In genomic region chr12:31074839-31075538, GRCm38 (mm10) we compare ENCODE assay signal across 9 mouse cellular contexts. TPM values are rescaled to one million over a fixed set of nuclear protein-coding genes. Genes with fewer than 3 reads are reported as not detected.
DNase-seq lines count a peak whose midpoint lies in the region; ATAC-seq and TF ChIP-seq lines count a peak whose summit lies in the region.
"Had no signal": no experiment of that assay in that cellular context is flagged by ENCODE, and none has a peak within 500 bp of the region (broad histone marks: within the 10 kb centered on the region; RNA-seq: fewer than 3 reads in every experiment).

No protein-coding gene starts in this region.

- no peaks in the 10 kb centered on the region for H3K36me3 ChIP-seq in ES-E14 (ENCODE audit: control insufficient read depth, insufficient read depth, low read length, poor library complexity, severe bottlenecking)
- H3K36me3 ChIP-seq in intestine, embryonic 15.5 days = no peaks in the 10 kb centered on the region
- no peaks in the 10 kb centered on the region for H3K36me3 ChIP-seq in liver, embryonic 15.5 days (replicated peaks)
- H3K36me3 ChIP-seq in neural tube, embryonic 14.5 days (ENCODE audit: control insufficient read depth, insufficient read depth, low read length) = no peaks in the 10 kb centered on the region

- no peak overlapping the region for H3K27ac ChIP-seq in ES-E14 (ENCODE audit: insufficient read depth, low read depth, low read length, poor library complexity, severe bottlenecking)
- H3K27ac ChIP-seq in intestine, embryonic 15.5 days = peak overlapping the region; percentile 61; the same call in 1 of the 2 replicates
- peak overlapping the region; percentile 77 for H3K27ac ChIP-seq in liver, embryonic 15.5 days (replicated peaks)
- H3K27ac ChIP-seq in neural tube, embryonic 14.5 days (ENCODE audit: low read depth, low read length) = no peak overlapping the region

- ATAC-seq in erythroid progenitor cell, adult 5-6 weeks (replicated peaks; ENCODE audit: low FRiP score, poor library complexity, severe bottlenecking) = peak; percentile 49
- peak; percentile 83 for ATAC-seq in intestine, embryonic 15.5 days
- peak; percentile 55 for ATAC-seq in liver, embryonic 15.5 days (ENCODE audit: insufficient read depth)
- ATAC-seq in neural tube, embryonic 14.5 days (ENCODE audit: low read depth) = peak; percentile 54
- ATAC-seq: Patski had no signal

- 2% methylated on average over 24 of the region's 24 CpGs for WGBS in intestine, embryonic 15.5 days
- whole genome bisulfite sequencing in liver, embryonic 15.5 days (ENCODE audit: insufficient replicate concordance) = 2% methylated on average over 24 of the region's 24 CpGs
- WGBS in neural tube, embryonic 14.5 days = 2% methylated on average over 24 of the region's 24 CpGs

- peaks cover 0 to 4% of the 10 kb centered on the region in 2 experiments; a peak in 1 of 4 replicates for H3K4me1 ChIP-seq in ES-E14 (ENCODE audit: control insufficient read depth in 2 of 2, insufficient read depth in 2 of 2, low read length in 2 of 2, poor library complexity in 1 of 2)
- peaks cover 6% of the 10 kb centered on the region; the same call in 1 of the 2 replicates for H3K4me1 ChIP-seq in intestine, embryonic 15.5 days (replicated peaks)
- H3K4me1 ChIP-seq in liver, embryonic 15.5 days (replicated peaks) = peaks cover 48% of the 10 kb centered on the region
- peaks cover 8% of the 10 kb centered on the region; the same call in 1 of the 2 replicates for H3K4me1 ChIP-seq in neural tube, embryonic 14.5 days (ENCODE audit: control insufficient read depth, insufficient read depth, low read length)

- 0 out of 2 replicates have a peak, but pooled peaks cover 9% of the 10 kb centered on the region for H3K27me3 ChIP-seq in intestine, embryonic 15.5 days (replicated peaks)
- H3K27me3 ChIP-seq in liver, embryonic 15.5 days = peaks cover 31% of the 10 kb centered on the region
- peaks cover 30% of the 10 kb centered on the region for H3K27me3 ChIP-seq in neural tube, embryonic 14.5 days (ENCODE audit: control insufficient read depth, insufficient read depth, low read length)

- peak overlapping the region; percentile 37 to 52; a peak in 3 of 4 replicates for H3K4me3 ChIP-seq in ES-E14 (ENCODE audit: insufficient read depth in 1 of 2, low read depth in 1 of 2, low read length in 2 of 2, poor library complexity in 1 of 2, severe bottlenecking in 1 of 2)
- H3K4me3 ChIP-seq in intestine, embryonic 15.5 days (replicated peaks) = peak overlapping the region; percentile 41
- peak overlapping the region; percentile 64 for H3K4me3 ChIP-seq in liver, embryonic 15.5 days (replicated peaks)
- peak overlapping the region; percentile 34 for H3K4me3 ChIP-seq in neural tube, embryonic 14.5 days (ENCODE audit: low read depth, low read length)

- no peak overlapping the region for H3K9ac ChIP-seq in ES-E14 (ENCODE audit: insufficient read depth, low read depth, low read length, poor library complexity, severe bottlenecking)
- peak overlapping the region; percentile 43 for H3K9ac ChIP-seq in intestine, embryonic 15.5 days
- H3K9ac ChIP-seq in liver, embryonic 15.5 days = peak overlapping the region; percentile 56
- 0 out of 2 replicates have a peak overlapping the region, but pooled peaks have one; percentile 21 for H3K9ac ChIP-seq in neural tube, embryonic 14.5 days (replicated peaks; ENCODE audit: low read depth, low read length)

- H3K9me3 ChIP-seq in ES-E14 (ENCODE audit: control insufficient read depth, insufficient read depth, low read depth, low read length) = no peaks in the 10 kb centered on the region
- no peaks in the 10 kb centered on the region for H3K9me3 ChIP-seq in intestine, embryonic 15.5 days
- H3K9me3 ChIP-seq in liver, embryonic 15.5 days (replicated peaks) = no peaks in the 10 kb centered on the region
- H3K9me3 ChIP-seq in neural tube, embryonic 14.5 days (ENCODE audit: control insufficient read depth, low read length) = no peaks in the 10 kb centered on the region

- peak; percentile 5 to 8 for DNase-seq in cerebellum, postnatal 36 days
- no peak for DNase-seq in cerebellum, adult 8-10 months
- no peak for DNase-seq in ES-E14 (ENCODE audit: low read depth, low spot score)
- DNase-seq in gastrocnemius, adult 18-20 months (ENCODE audit: low spot score) = no peak

- in situ Hi-C loops in ES-E14 (cut with MboI; ENCODE audit: low sequenced_read_pairs in 2 of 2, unreplicated experiment in 2 of 2) = no loop called here

- H3K4me2 ChIP-seq in intestine, embryonic 15.5 days (replicated peaks) = peak overlapping the region; percentile 83
- H3K4me2 ChIP-seq in liver, embryonic 15.5 days = peak overlapping the region; percentile 97
- H3K4me2 ChIP-seq in neural tube, embryonic 14.5 days (ENCODE audit: low read depth, low read length) = peak overlapping the region; percentile 94

TF ChIP-seq in ES-E14, 5 proteins besides CTCF, POLR2A, EP300 and RAD21:
- TF ChIP-seq HCFC1 (IDR thresholded peaks at IDR 0.05; ENCODE audit: borderline replicate concordance, insufficient read depth, low read length) (no peak), MAFK (IDR thresholded peaks at IDR 0.05; ENCODE audit: insufficient read depth, low read depth, low read length) (no peak), ZNF384 (IDR thresholded peaks at IDR 0.05; ENCODE audit: low read depth, low read length) (no peak), ZC3H11A (IDR thresholded peaks at IDR 0.05; ENCODE audit: borderline replicate concordance, low read depth, low read length) (no peak), CHD2 (IDR thresholded peaks at IDR 0.05; ENCODE audit: low read depth, low read length) (no peak)

RNA-seq across cellular contexts. Expression of gene Fam110c, which starts 1.3 kb away (rescaled TPM):
- 0.32 and 0.40 TPM in 2 replicates for total RNA-seq in ES-E14 (2012; rRNA removed)
- total RNA-seq in erythroid progenitor cell, adult 5-6 weeks (2015; ENCODE audit: low replicate concordance) = 4.2 and 5.8 TPM in 2 replicates
- total RNA-seq in erythroid progenitor cell, adult 5-6 weeks (2017; ENCODE audit: low replicate concordance) = 3.5 and 7.6 TPM in 2 replicates
- 8.8 and 9.0 TPM in 2 replicates for polyA plus RNA-seq in intestine, embryonic 15.5 days (2015; fragmentation: Nextera tagmentation; extraction: Ambion mirVana)
- 2.2 and 2.8 TPM in 2 replicates for polyA plus RNA-seq in liver, embryonic 15.5 days (2015; fragmentation: Nextera tagmentation; extraction: Ambion mirVana)
- not detected in 2 replicates for polyA plus RNA-seq in neural tube, embryonic 14.5 days (2014; fragmentation: Nextera tagmentation; extraction: Ambion mirVana)
- total RNA-seq in gastrocnemius, adult 18-20 months (2021) = under 1 TPM in 1 of 2 experiments, not detected in 1; 0.09 TPM
- polyA plus RNA-seq: Patski had no signal

Comparison
In these comparisons a context has a peak if more than half of its experiments do, and no peak if none do; other contexts are left out.
1. DNase-seq: peak in cerebellum, postnatal 36 days (2 of 2); none in cerebellum, adult 8-10 months (single experiment), ES-E14 (single experiment) and gastrocnemius, adult 18-20 months (single experiment).
2. H3K27ac ChIP-seq: peak in intestine, embryonic 15.5 days (single experiment) and liver, embryonic 15.5 days (single experiment); none in ES-E14 (single experiment) and neural tube, embryonic 14.5 days (single experiment).
3. Peak in every context shown above with its lines, with median percentiles within 50 percentile points of each other: H3K4me3 ChIP-seq, ATAC-seq and H3K4me2 ChIP-seq.